Mouse (Mus musculus): ENCODE measurements around the gene Cks2. TPM values are rescaled to one million over a fixed set of nuclear protein-coding genes. Genes with fewer than 3 reads are reported as not detected.

Cks2 gene
- polyA plus RNA-seq, 1 experiment, result 36.5 TPM

GRCm38 (mm10) chr13:51647770-51648169 is 2.7 kb downstream of the Cks2 start:
- DNase-seq, result peak; percentile 89
- 43% methylated on average over 3 of the region's 3 CpGs for WGBS

DNA sequence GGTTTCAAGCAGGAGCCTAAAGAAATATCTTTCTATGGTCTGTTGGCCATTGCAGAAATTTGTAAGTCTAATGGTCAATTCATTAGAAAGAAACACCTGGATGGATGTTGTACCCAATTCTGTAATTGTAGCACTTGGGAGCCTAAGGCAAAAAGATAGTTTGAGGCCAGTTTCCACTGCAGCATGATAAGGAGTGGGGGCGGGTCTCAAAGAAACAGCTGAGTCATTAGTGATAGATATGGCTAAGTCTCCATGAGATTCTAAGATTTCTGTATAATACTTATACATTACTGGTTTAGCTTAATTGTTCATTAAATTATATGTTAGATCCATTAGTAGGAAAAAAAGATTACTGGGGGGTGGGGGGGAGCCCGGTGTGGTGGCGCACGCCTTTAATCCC is 3.2 kb downstream of the Cks2 start:
- no peak for DNase-seq
- TF ChIP-seq POLR2A (IDR thresholded peaks at IDR 0.05; ENCODE audit: low read depth, low read length) (no peak), CTCF (conservative IDR thresholded peaks at IDR 0.05; ENCODE audit: insufficient read depth, insufficient read length, low read depth, low read length) (no peak)
- Histone ChIP-seq H3K27me3 (replicated peaks; ENCODE audit: control insufficient read depth, insufficient read depth, low read length) (no peaks in the 10 kb centered on the region), H3K4me3 (ENCODE audit: insufficient read depth, low read depth, low read length) (no peak overlapping the region), H3K36me3 (ENCODE audit: control insufficient read depth, insufficient read depth, low read length) (no peaks in the 10 kb centered on the region), H3K27ac (ENCODE audit: insufficient read depth, low read depth, low read length) (peak overlapping the region; percentile 60; the same call in 1 of the 2 replicates), H3K4me1 (ENCODE audit: control insufficient read depth, insufficient read depth, low read length) (peaks cover 8% of the 10 kb centered on the region; the same call in 1 of the 2 replicates)
- 60% methylated on average over 4 of the region's 4 CpGs for WGBS

More at GRCm38 (mm10) chr13:51647770-51648169, 2.7 kb downstream of the Cks2 start:
- Histone ChIP-seq H3K4me3 (ENCODE audit: insufficient read depth, low read depth, low read length) (no peak overlapping the region; the same call in 1 of the 2 replicates), H3K27me3 (replicated peaks; ENCODE audit: control insufficient read depth, insufficient read depth, low read length) (no peaks in the 10 kb centered on the region), H3K36me3 (ENCODE audit: control insufficient read depth, insufficient read depth, low read length) (no peaks in the 10 kb centered on the region), H3K27ac (ENCODE audit: insufficient read depth, low read depth, low read length) (peak overlapping the region; percentile 97; the same call in 1 of the 2 replicates), H3K4me1 (ENCODE audit: control insufficient read depth, insufficient read depth, low read length) (peaks cover 8% of the 10 kb centered on the region; the same call in 1 of the 2 replicates)
- TF ChIP-seq CTCF (conservative IDR thresholded peaks at IDR 0.05; ENCODE audit: insufficient read depth, insufficient read length, low read depth, low read length) (no peak), POLR2A (IDR thresholded peaks at IDR 0.05; ENCODE audit: low read depth, low read length) (no peak)

GRCm38 (mm10) chr13:51649740-51650139 is 4.7 kb downstream of the Cks2 start:
- H3K4me1 ChIP-seq (ENCODE audit: control insufficient read depth, insufficient read depth, low read length), result peaks cover 10% of the 10 kb centered on the region; the same call in 1 of the 2 replicates
- H3K4me3 ChIP-seq (ENCODE audit: insufficient read depth, low read depth, low read length), result no peak overlapping the region
- H3K27ac ChIP-seq (ENCODE audit: insufficient read depth, low read depth, low read length), result no peak overlapping the region
- TF ChIP-seq CTCF (conservative IDR thresholded peaks at IDR 0.05; ENCODE audit: insufficient read depth, insufficient read length, low read depth, low read length), result no peak
- no peak for TF ChIP-seq POLR2A (IDR thresholded peaks at IDR 0.05; ENCODE audit: low read depth, low read length)
- H3K27me3 ChIP-seq (replicated peaks; ENCODE audit: control insufficient read depth, insufficient read depth, low read length), result no peaks in the 10 kb centered on the region
- no peak for DNase-seq
- H3K36me3 ChIP-seq (ENCODE audit: control insufficient read depth, insufficient read depth, low read length), result no peaks in the 10 kb centered on the region
- 49% methylated on average over 1 of the region's 1 CpGs for WGBS

GRCm38 (mm10) chr13:51651408-51652064 is 6.5 kb downstream of the Cks2 start, which contains the start of gene Secisbp2:
Gene Secisbp2 (plus strand): TSS chr13:51651697.
- peak within 1 kb of the TSS; percentile 87 for H3K27ac ChIP-seq (ENCODE audit: insufficient read depth, low read depth, low read length)
- peak within 1 kb of the TSS; percentile 88 for H3K4me3 ChIP-seq (ENCODE audit: insufficient read depth, low read depth, low read length)
- under 1% methylated on average over 69 of the region's 69 CpGs for WGBS
- H3K4me1 ChIP-seq (ENCODE audit: control insufficient read depth, insufficient read depth, low read length), result peaks cover 18% of the 10 kb centered on the region
- H3K27me3 ChIP-seq (replicated peaks; ENCODE audit: control insufficient read depth, insufficient read depth, low read length), result no peaks in the 10 kb centered on the region
- TF ChIP-seq CTCF (conservative IDR thresholded peaks at IDR 0.05; ENCODE audit: insufficient read depth, insufficient read length, low read depth, low read length) (peak; percentile 79), POLR2A (IDR thresholded peaks at IDR 0.05; ENCODE audit: low read depth, low read length) (no peak)
- peak; percentile 96 for DNase-seq
- H3K36me3 ChIP-seq (ENCODE audit: control insufficient read depth, insufficient read depth, low read length), result 0 out of 2 replicates have a peak, but pooled peaks cover 2% of the 10 kb centered on the region

GRCm38 (mm10) chr13:51653159-51653558 is 8.1 kb downstream of the Cks2 start:
- Histone ChIP-seq H3K4me3 (ENCODE audit: insufficient read depth, low read depth, low read length) (no peak overlapping the region), H3K27me3 (replicated peaks; ENCODE audit: control insufficient read depth, insufficient read depth, low read length) (no peaks in the 10 kb centered on the region), H3K4me1 (ENCODE audit: control insufficient read depth, insufficient read depth, low read length) (peaks cover 27% of the 10 kb centered on the region), H3K27ac (ENCODE audit: insufficient read depth, low read depth, low read length) (no peak overlapping the region), H3K36me3 (ENCODE audit: control insufficient read depth, insufficient read depth, low read length) (peaks cover 2% of the 10 kb centered on the region; the same call in 1 of the 2 replicates)
- TF ChIP-seq POLR2A (IDR thresholded peaks at IDR 0.05; ENCODE audit: low read depth, low read length), result no peak
- TF ChIP-seq CTCF (conservative IDR thresholded peaks at IDR 0.05; ENCODE audit: insufficient read depth, insufficient read length, low read depth, low read length), result no peak
- 66% methylated on average over 6 of the region's 6 CpGs for WGBS
- DNase-seq, result peak; percentile 46

DNA sequence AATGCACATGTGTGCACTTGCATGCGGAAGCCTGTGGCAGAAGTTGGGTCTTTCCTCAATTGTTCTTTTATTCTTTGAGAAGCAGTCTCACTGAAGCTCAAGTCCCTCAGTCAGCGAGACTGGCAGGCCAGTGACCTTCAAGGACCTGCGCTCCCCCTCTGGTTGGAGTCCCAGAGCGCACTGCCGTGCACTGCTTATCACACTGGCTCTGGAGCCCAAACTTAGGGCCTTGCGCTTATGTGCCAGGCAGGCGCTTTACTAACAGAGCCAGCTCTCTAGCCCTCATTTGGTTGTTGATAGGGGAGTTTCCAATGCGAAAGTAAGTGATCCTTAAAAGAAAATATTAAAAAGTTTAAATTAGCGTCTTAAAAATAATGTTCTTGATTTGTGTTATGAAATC is 8.9 kb downstream of the Cks2 start:
- Histone ChIP-seq H3K27me3 (replicated peaks; ENCODE audit: control insufficient read depth, insufficient read depth, low read length) (no peaks in the 10 kb centered on the region), H3K27ac (ENCODE audit: insufficient read depth, low read depth, low read length) (no peak overlapping the region), H3K4me3 (ENCODE audit: insufficient read depth, low read depth, low read length) (no peak overlapping the region), H3K36me3 (ENCODE audit: control insufficient read depth, insufficient read depth, low read length) (peaks cover 4% of the 10 kb centered on the region), H3K4me1 (ENCODE audit: control insufficient read depth, insufficient read depth, low read length) (peaks cover 27% of the 10 kb centered on the region)
- TF ChIP-seq CTCF (conservative IDR thresholded peaks at IDR 0.05; ENCODE audit: insufficient read depth, insufficient read length, low read depth, low read length) (no peak), POLR2A (IDR thresholded peaks at IDR 0.05; ENCODE audit: low read depth, low read length) (no peak)
- WGBS, result 86% methylated on average over 9 of the region's 9 CpGs
- DNase-seq, result no peak

DNA sequence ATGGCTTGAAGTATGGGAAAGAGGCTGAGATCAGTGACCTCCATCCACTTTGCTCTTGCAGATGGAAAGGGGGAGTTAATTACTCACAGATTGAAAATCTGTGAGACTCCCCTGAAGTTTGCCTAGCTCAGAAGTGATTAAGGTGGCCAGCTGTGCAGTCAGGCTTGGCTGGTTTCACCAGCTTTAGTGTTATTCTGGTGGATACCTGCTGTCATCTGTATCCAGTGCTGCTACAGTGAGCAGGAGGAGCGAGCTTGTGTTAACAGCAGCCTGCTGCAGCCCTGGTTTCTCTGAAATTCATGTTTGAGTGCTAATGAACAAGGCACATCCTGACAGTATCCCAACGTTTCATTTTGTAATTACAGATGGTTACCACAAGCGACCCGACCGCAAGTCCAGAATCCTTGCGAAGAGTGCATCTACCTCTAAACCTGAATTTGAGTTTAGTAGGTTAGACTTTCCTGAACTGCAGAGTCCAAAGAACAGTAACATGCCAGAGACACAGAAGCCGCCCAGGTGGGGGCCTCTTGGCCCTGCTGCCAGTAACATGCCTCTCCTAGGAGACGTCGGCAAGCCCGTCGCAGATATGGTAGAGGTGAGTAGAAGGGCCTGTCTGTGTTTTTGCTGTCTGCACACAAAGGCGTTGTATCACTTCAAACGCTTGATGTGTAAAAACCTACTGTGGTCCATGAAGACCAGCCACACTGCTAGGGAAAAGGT is 11.6 kb downstream of the Cks2 start:
- peak; percentile 80 for DNase-seq
- Histone ChIP-seq H3K4me3 (ENCODE audit: insufficient read depth, low read depth, low read length) (no peak overlapping the region), H3K27me3 (replicated peaks; ENCODE audit: control insufficient read depth, insufficient read depth, low read length) (no peaks in the 10 kb centered on the region), H3K4me1 (ENCODE audit: control insufficient read depth, insufficient read depth, low read length) (peaks cover 24% of the 10 kb centered on the region), H3K27ac (ENCODE audit: insufficient read depth, low read depth, low read length) (peak overlapping the region; percentile 49), H3K36me3 (ENCODE audit: control insufficient read depth, insufficient read depth, low read length) (peaks cover 4% of the 10 kb centered on the region)
- TF ChIP-seq CTCF (conservative IDR thresholded peaks at IDR 0.05; ENCODE audit: insufficient read depth, insufficient read length, low read depth, low read length), result no peak
- TF ChIP-seq POLR2A (IDR thresholded peaks at IDR 0.05; ENCODE audit: low read depth, low read length), result no peak
- WGBS, result 56% methylated on average over 13 of the region's 13 CpGs

All from kidney, adult 2 months (tissue).